Mouse (Mus musculus): ENCODE measurements around the gene Vmn2r88. TPM values are rescaled to one million over a fixed set of nuclear protein-coding genes. Genes with fewer than 3 reads are reported as not detected.
"Not testable (repeated sequence)": the region's sequence is repeated elsewhere in the genome, so short reads cannot be mapped to it uniquely, and the experiment has no call there.

The Vmn2r88 gene
- not detected for total RNA-seq (2018; cell fraction: chromatin; rRNA removed)
- not detected for total RNA-seq (2018; cell fraction: cytosol; rRNA removed)
- total RNA-seq (2018; cell fraction: nucleus; rRNA removed), result not detected
- not detected in 3 replicates for polyA plus RNA-seq (2018)

DNA sequence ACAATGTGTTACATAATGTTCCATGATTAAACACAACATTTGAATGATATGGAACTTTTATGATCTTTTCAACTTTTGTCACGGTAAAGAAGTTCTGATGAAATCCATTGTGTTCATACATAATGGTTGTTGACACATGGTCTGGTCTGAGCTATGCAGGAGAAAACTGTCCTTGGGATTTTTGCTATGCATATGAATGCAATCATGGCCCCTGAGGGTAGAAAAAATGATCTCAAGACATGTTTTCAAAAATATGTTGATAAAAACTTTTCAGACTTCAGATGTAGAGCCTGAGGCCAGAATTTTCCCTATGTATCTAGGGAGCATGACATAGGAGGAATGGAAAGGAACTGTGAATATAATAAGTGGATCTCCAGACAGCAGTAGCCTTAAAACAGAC lies at the start of gene Vmn2r88:
TSS of gene Vmn2r88 (plus strand) at position 301 of the 400 bp plus-strand sequence.
- H3K36me3 ChIP-seq (ENCODE audit: inconsistent target), result no peaks in the 10 kb centered on the region
- no peak within 1 kb of the TSS for H3K27ac ChIP-seq
- H3K4me3 ChIP-seq (ENCODE audit: inconsistent target), result no peak within 1 kb of the TSS
- WGBS (ENCODE audit: missing documents), result 89% methylated on average over 1 of the region's 1 CpGs
- no peaks in the 10 kb centered on the region for H3K79me2 ChIP-seq (ENCODE audit: inconsistent target)

DNA sequence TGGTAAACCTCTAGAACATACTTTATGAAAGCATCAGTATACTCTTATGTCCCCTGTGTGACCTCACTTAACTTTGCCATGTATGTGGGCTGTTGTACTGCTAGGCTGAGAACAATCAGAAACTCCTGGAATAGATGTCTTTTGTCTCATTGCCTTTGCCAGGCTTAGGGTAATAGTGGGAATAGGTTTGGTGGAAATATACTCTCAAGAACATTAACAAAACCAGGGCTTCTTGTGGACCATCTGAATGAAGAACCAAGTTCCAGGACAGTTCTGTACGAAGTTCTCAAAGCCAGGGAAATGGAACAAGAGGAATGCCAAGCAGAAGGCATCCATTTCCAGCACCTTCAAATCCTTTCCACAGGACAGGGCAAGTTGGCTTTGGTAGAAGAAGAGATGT lies 49.2 kb upstream of the Vmn2r88 start, which contains the start of gene Gm7247:
TSS of gene Gm7247 (plus strand) at position 301 of the 400 bp plus-strand sequence.
- Histone ChIP-seq H3K36me3 (ENCODE audit: inconsistent target) (no peaks in the 10 kb centered on the region), H3K27ac (no peak within 1 kb of the TSS), H3K79me2 (ENCODE audit: inconsistent target) (no peaks in the 10 kb centered on the region), H3K4me3 (ENCODE audit: inconsistent target) (no peak within 1 kb of the TSS)
- 100% methylated on average over 1 of the region's 1 CpGs for WGBS (ENCODE audit: missing documents)

DNA sequence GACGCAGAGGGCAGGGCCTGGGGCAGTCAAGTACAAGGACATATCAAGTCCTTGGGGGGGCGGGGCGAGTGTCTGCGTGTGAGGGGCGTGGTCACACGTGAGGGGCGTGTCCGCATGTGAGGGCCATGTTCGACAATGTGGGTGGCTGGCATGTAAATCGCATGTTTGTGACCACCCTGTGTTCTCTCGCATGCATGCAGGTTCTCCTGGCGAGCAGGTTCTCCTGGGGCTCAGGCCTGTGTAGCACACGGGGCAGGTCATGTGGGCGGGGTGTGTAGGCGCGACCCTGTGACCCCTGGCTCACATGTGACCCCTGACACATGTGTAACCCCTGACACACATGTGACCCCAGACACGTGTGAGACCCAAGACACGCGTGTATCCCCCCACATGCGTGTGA lies 27.8 kb upstream of the Vmn2r88 start:
- H3K36me3 ChIP-seq (ENCODE audit: inconsistent target), result no peaks in the 10 kb centered on the region
- H3K4me3 ChIP-seq (ENCODE audit: inconsistent target), result no peak overlapping the region
- H3K79me2 ChIP-seq (ENCODE audit: inconsistent target), result no peaks in the 10 kb centered on the region
- no peak overlapping the region for H3K27ac ChIP-seq
- 96% methylated on average over 20 of the region's 20 CpGs for WGBS (ENCODE audit: missing documents)

DNA sequence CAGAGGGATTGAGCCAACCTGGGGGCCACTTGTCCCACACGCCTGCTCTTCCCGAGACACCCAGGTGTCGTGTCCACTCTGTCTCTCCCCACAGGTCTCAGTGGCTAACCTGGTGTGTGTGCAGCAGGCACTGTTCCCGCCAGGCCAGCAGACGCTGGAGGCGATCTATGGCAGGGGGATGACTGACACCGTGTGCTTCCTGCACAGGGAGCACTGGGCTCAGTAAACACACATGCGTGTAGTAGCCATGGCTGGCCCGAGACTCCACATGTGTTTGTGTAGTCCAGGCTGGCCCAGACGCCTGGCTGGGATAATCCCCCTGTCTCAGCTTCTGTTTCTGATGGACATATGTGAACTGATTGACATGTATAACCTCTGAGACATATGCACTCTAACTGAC lies 26.3 kb upstream of the Vmn2r88 start:
- WGBS (ENCODE audit: missing documents), result 96% methylated on average over 6 of the region's 10 CpGs
- H3K27ac ChIP-seq, result no peak overlapping the region
- no peaks in the 10 kb centered on the region for H3K36me3 ChIP-seq (ENCODE audit: inconsistent target)
- H3K79me2 ChIP-seq (ENCODE audit: inconsistent target), result no peaks in the 10 kb centered on the region
- H3K4me3 ChIP-seq (ENCODE audit: inconsistent target), result no peak overlapping the region

DNA sequence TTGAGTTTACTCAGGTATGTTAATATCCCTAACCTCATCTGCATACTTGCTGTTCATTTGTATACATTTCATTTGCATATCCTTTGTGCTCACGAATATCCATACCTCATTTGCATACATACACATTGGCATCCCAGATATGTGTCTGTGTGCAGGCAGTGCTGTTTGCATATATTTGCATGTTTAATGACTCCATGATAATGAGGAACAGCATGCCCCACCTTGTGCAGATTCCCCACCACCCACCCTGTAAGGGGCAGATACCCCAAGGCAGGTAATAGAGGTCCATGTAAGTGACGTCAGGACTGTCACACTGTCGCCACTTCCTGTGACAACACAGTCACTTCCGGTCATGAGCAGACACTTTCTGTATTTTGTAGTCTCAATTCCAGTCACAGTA lies 24.9 kb upstream of the Vmn2r88 start:
- Histone ChIP-seq H3K4me3 (ENCODE audit: inconsistent target) (no peak overlapping the region), H3K36me3 (ENCODE audit: inconsistent target) (no peaks in the 10 kb centered on the region), H3K79me2 (ENCODE audit: inconsistent target) (no peaks in the 10 kb centered on the region), H3K27ac (no peak overlapping the region)
- 84% methylated on average over 4 of the region's 4 CpGs for WGBS (ENCODE audit: missing documents)

DNA sequence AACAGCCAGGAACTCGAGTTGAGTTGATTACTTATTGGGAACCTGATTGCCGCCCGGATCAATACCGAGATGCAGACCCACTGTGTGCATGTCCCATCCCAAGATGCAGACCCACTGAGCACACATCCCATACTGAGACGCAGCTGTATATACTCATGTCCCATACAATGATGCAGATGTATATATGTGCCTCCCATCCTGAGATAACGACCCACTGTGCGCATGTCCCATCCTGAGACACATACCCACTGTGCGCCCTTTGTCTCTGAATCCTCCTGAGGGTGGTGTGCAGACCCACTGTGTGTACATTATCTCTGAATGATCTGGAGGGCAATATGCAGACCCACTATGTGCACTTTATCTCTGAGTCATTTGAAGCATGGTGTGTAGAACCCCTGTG lies 22.9 kb upstream of the Vmn2r88 start:
- no peak overlapping the region for H3K4me3 ChIP-seq (ENCODE audit: inconsistent target)
- WGBS (ENCODE audit: missing documents), result 89% methylated on average over 8 of the region's 8 CpGs
- H3K27ac ChIP-seq, result no peak overlapping the region
- no peaks in the 10 kb centered on the region for H3K36me3 ChIP-seq (ENCODE audit: inconsistent target)
- H3K79me2 ChIP-seq (ENCODE audit: inconsistent target), result no peaks in the 10 kb centered on the region

DNA sequence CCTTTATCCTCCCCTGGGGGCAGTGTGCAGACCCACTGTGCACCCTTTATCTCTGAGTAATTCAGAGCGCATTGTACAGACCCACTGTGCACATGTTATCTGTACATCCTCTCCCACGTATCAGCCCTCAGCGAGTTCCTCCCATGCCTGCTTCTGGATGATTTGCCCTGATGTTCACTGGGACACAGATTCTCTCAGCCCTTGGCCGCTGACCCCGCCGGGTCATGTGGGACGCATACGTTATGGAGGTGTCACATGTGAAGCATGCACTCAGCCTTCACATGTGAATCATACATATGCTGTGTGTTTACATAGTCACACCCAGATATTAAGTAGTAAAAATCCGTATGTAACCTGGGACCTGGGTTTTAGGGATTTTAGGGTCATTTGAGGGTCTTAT lies 22.4 kb upstream of the Vmn2r88 start:
- Histone ChIP-seq H3K79me2 (ENCODE audit: inconsistent target) (no peaks in the 10 kb centered on the region), H3K27ac (no peak overlapping the region), H3K36me3 (ENCODE audit: inconsistent target) (no peaks in the 10 kb centered on the region), H3K4me3 (ENCODE audit: inconsistent target) (no peak overlapping the region)
- WGBS (ENCODE audit: missing documents), result 96% methylated on average over 7 of the region's 9 CpGs

DNA sequence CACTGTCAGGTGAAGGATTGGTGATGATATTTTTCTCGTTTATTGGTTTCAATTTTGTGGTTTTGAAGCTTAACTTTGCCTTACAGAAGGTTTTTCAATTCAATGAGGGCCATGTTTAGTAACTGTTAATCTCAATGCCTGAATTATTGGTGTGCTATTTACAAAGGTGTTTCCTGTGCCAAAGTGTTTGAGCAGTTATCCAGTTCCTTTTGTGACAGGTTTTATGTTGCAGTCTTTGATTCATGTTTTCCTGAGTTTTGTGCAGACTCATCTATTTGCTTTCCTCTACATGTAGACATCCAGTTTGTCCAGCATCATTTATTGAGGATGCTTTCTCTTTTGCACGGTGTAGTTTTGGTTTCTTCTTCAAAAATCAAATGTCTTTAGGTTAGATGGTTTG lies 13.3 kb downstream of the Vmn2r88 start:
- 0% methylated on average over 2 of the region's 2 CpGs for WGBS (ENCODE audit: missing documents)
- Histone ChIP-seq H3K27ac (no peak overlapping the region), H3K4me3 (ENCODE audit: inconsistent target) (no peak overlapping the region), H3K36me3 (ENCODE audit: inconsistent target) (no peaks in the 10 kb centered on the region), H3K79me2 (ENCODE audit: inconsistent target) (no peaks in the 10 kb centered on the region)

DNA sequence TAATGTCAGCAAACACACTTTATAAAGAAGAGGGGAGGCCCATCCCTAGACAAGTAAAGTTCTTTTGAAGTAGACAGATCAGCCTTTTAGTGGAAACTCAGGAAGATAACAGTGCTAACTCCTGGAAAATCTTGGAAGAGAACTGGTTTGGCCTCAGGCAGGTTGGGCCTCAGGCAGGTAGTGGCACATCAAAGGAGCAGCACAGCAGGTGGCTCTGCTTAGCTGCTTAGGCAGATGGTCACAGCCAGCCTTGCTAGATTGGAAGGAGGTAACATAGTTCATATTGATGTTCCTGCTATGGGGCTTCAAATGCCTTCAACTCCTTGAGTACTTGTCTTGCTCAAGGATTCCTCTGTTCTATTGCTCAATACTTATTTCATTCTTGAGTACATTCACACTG lies 19.5 kb downstream of the Vmn2r88 start:
- H3K27ac ChIP-seq; H3K4me3 ChIP-seq (ENCODE audit: inconsistent target); H3K79me2 ChIP-seq (ENCODE audit: inconsistent target); H3K36me3 ChIP-seq (ENCODE audit: inconsistent target): not testable (repeated sequence)

DNA sequence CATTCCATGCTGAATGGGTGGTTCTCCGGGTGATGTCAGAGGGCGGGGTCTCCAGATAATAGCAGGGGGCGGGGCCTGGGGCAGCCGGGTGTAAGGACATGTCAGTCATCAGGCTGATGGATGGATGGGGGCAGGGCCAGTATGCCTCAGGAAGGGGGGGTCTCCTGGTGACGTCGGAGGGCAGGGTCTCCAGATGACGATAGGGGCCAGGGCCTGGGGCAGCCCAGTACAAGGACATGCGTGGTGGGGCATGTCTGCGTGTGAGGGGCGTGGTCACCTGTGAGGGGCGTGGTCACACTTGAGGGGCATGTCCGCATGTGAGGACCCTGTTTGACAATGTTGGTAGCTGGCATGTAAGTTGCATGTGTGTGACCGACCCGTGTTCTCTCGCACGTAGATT lies 23.9 kb downstream of the Vmn2r88 start:
- Histone ChIP-seq H3K79me2 (ENCODE audit: inconsistent target) (no peaks in the 10 kb centered on the region), H3K4me3 (ENCODE audit: inconsistent target) (no peak overlapping the region), H3K27ac (no peak overlapping the region), H3K36me3 (ENCODE audit: inconsistent target) (no peaks in the 10 kb centered on the region)
- 93% methylated on average over 13 of the region's 16 CpGs for WGBS (ENCODE audit: missing documents)

DNA sequence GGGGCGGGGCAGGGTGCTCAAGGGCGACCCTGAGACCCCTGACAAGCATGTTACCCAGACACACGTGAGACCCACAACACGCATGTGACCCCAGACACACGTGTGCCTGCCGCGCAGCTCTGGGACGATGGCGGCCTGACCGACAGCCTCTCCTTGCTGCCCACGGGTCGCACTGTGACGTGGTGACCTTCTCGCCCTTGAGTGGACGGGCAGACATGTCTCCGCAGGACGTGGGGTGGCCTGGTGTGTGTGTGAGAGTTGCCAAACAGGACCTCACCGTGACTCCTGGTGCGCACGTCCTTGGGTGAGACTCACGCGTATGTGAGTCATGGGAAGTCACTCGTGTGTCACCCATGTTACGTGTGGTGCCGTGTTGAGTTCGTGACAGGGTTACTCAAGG lies 24.4 kb downstream of the Vmn2r88 start:
- no peak overlapping the region for H3K27ac ChIP-seq
- WGBS (ENCODE audit: missing documents), result 95% methylated on average over 24 of the region's 26 CpGs
- H3K79me2 ChIP-seq (ENCODE audit: inconsistent target), result no peaks in the 10 kb centered on the region
- no peaks in the 10 kb centered on the region for H3K36me3 ChIP-seq (ENCODE audit: inconsistent target)
- H3K4me3 ChIP-seq (ENCODE audit: inconsistent target), result no peak overlapping the region

DNA sequence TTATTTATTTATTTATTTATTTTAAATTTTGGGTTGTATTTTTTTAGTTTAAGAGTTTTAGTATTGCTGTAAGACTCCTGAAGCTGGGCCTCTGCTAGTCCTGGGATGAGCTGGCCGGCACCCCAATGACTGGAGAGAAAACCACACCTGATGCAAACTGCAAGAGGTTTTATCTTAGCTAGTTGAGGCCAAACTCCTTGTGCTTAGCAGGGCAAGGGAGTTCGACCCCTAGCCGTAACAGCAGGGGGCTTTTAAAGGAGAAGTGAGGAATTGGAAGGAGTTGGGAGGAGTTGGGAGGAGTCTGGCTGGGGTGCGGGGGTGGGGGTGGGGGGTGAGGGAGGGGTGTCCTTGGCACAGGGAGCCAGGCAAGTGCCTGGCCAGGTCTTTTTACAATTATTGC lies 28.3 kb downstream of the Vmn2r88 start:
- WGBS (ENCODE audit: missing documents), result 90% methylated on average over 2 of the region's 4 CpGs
- Histone ChIP-seq H3K27ac (no peak overlapping the region), H3K36me3 (ENCODE audit: inconsistent target) (no peaks in the 10 kb centered on the region), H3K79me2 (ENCODE audit: inconsistent target) (no peaks in the 10 kb centered on the region), H3K4me3 (ENCODE audit: inconsistent target) (no peak overlapping the region)

DNA sequence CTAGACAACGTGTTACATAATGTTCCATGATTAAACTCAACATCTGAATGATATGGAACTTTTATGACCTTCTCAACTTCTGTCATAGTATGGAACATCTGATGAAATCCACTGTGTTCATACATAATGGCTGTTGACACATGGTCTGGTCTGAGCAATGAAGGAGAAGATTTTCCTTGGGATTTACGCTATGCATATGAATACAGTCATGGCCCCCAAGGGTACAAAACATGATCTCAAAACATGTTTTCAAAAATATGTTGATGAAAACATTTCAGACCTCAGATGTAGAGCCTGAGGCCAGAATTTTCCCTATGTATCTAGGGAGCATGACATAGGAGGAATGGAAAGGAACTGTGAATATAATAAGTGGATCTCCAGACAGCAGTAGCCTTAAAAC lies 40.9 kb downstream of the Vmn2r88 start, which contains the start of gene Vmn2r89:
TSS of gene Vmn2r89 (plus strand) at position 301 of the 400 bp plus-strand sequence.
- H3K27ac ChIP-seq; H3K4me3 ChIP-seq (ENCODE audit: inconsistent target); H3K79me2 ChIP-seq (ENCODE audit: inconsistent target); H3K36me3 ChIP-seq (ENCODE audit: inconsistent target): not testable (repeated sequence)
- WGBS (ENCODE audit: missing documents), result 76% methylated on average over 2 of the region's 2 CpGs

All from macrophage (primary cell).